Mouse (Mus musculus) layer of hippocampus, adult 8-10 months (tissue): ENCODE data around the gene Zfp853. TPM values are rescaled to one million over a fixed set of nuclear protein-coding genes. Genes with fewer than 3 reads are reported as not detected.

Experiments
- DNase-seq, 2 experiments: peaks; one replicate each; pipeline ENCODE4 v3.0.0; 2022; ENCODE audit warnings: low spot score in 2 of 2
- total RNA-seq, 4 experiments: library from RNA; stranded (reverse); gene quantifications; 2 replicates each; pipeline ENCODE4 v1.2.4; 2022

Zfp853 gene
- total RNA-seq, 4 experiments from 2014 or later: 4.1 to 5.5 (median 4.4) TPM

GRCm38 (mm10) chr5:143253881-143254486, 39.4 kb downstream of the Zfp853 start:
- no peak for DNase-seq

DNA sequence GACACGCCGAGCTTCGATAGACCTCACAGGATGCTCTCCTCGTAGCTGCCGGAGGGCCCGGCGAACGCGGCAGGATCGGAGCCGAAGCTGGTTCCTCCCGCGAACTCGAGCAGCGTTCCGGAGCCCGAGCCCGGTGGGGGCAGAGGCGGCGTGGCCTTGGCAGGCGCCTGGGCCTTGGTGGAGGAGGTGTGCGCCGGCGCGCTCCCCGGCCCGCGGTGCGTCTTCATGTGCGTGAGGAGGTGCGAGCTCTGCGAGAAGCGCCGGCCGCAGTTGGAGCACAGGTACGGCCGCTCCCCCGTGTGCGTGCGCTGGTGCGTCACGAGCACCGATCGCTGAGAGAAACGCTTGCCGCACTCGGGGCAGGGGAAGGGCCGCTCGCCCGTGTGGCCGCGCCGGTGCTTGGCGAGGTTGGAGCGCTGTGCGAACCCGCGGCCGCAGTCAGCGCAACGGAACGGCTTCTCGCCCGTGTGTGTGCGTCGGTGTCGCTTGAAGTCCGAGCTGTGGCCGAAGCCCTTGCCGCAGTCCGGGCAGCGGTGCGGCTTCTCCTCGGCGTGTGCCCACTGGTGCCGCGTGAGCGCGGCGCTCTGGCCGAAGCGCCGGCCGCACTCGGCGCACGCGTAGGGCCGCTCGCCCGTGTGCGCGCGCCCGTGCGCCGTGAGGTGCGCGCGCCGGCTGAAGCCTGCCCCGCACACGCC, 40.1 kb downstream of the Zfp853 start:
- DNase-seq: no peak

GRCm38 (mm10) chr5:143252791-143253185, 40.6 kb downstream of the Zfp853 start:
- DNase-seq: no peak

DNA sequence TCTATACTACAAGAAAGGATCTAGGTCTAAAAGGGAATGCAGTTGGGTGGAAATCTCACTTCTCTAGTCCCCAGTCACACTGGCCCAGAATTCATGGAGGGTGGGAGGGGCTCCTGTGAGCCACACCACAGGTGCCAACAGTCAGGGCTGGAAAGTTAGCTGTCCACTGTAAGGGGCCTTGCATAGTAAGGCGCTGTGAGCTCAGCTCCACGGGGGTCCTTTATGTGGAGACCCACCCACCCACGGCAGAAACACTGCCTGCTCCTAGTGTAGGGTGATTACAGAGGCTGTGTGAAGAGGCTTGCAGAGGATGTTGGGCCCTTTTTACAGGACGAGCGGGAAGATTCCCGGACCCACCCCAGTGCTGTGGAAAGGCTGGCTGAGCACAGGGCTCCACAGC, 41.4 kb downstream of the Zfp853 start:
- DNase-seq: no peak

DNA sequence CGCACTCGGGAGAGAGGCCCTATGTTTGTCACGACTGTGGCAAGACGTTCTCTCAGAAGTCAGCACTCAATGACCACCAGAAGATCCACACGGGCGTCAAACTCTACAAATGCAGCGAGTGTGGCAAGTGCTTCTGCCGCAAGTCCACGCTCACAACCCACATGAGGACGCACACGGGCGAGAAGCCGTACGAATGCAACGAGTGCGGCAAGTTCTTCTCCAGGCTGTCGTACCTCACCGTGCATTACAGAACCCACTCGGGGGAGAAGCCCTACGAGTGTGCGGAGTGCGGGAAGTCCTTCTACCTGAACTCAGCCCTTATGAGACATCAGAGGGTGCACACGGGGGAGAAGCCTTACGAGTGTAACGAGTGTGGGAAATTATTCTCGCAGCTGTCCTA, 48.5 kb downstream of the Zfp853 start:
- no peak for DNase-seq

Other genes with a start within 250 kb of the Zfp853 start
- 10 to 100 TPM; 44.7 to 51.3 (median 47.7) TPM for gene Rnf216, start 180.6 kb downstream of the Zfp853 start, total RNA-seq
- gene Olfr718-ps1, start 146.0 kb downstream of the Zfp853 start, total RNA-seq: under 1 TPM; 0.09 to 0.29 (median 0.16) TPM
- gene Rbak, start 112.8 kb downstream of the Zfp853 start, total RNA-seq: 10 to 100 TPM; 12.4 to 15.1 (median 13.8) TPM
- gene Spdye4b, start 112.6 kb downstream of the Zfp853 start, total RNA-seq: not detected
- not detected for gene Spdye4a, start 66.7 kb downstream of the Zfp853 start, total RNA-seq
- gene Zfp12, start 58.5 kb downstream of the Zfp853 start, total RNA-seq: 10 to 100 TPM; 27.6 to 38.7 (median 35.6) TPM
- 10 to 100 TPM; 20.6 to 24.1 (median 23.1) TPM for gene Zfp316, start 23.6 kb downstream of the Zfp853 start, total RNA-seq
- 10 to 100 TPM; 22.7 to 25.8 (median 24.1) TPM for gene E130309D02Rik, start 21.7 kb upstream of the Zfp853 start, total RNA-seq
- gene Zdhhc4, start 35.6 kb upstream of the Zfp853 start, total RNA-seq: 10 to 100 TPM; 50.4 to 57.0 (median 54.1) TPM
- 1 to 10 TPM in 3 of 4 experiments, under 1 TPM in 1; 0.99 to 1.7 (median 1.5) TPM for gene Grid2ip, start 63.7 kb upstream of the Zfp853 start, total RNA-seq
- 10 to 100 TPM; 33.8 to 39.8 (median 37.0) TPM for gene Kdelr2, start 110.2 kb upstream of the Zfp853 start, total RNA-seq
- 10 to 100 TPM; 28.8 to 37.0 (median 33.3) TPM for gene Daglb, start 171.0 kb upstream of the Zfp853 start, total RNA-seq
- gene Rac1, start 234.4 kb upstream of the Zfp853 start, total RNA-seq: 100 to 1,000 TPM; 399 to 419 (median 408) TPM